32 mouse cellular contexts compared by ENCODE assay signal in the genomic region with DNA sequence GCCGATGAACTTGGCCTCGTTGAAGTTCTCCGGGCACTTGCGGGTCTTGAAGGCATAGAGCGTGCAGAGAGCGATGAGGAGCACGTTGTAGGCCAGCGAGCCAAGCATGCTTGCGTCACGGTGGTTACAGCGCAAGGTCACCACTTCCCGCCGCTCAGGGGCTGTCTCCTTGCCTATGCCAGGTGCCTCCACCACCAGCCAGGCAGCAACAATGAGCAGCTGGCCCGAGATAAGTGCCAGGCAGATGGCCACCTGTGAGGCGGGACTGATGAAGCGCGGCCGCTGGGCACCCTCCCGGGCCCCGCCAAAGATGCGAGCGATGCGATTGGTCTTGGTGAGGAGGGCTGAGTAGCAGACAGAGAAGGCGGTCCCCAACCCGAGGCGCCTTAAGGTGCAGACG. TPM values are rescaled to one million over a fixed set of nuclear protein-coding genes. Genes with fewer than 3 reads are reported as not detected.
DNase-seq lines count a peak whose midpoint lies in the region; ATAC-seq and TF ChIP-seq lines count a peak whose summit lies in the region.
"Had no signal": no experiment of that assay in that cellular context is flagged by ENCODE, and none has a peak within 500 bp of the region (broad histone marks: within the 10 kb centered on the region; RNA-seq: fewer than 3 reads in every experiment).

No protein-coding gene starts in this region.

- WGBS in forebrain, embryonic 10.5 days = 81% methylated on average over 27 of the region's 27 CpGs

- no peak overlapping the region for H3K27ac ChIP-seq in forebrain, embryonic 10.5 days
- H3K27ac ChIP-seq: embryonic facial prominence, embryonic 12.5 days; embryonic facial prominence, embryonic 15.5 days; forebrain, embryonic 12.5 days; forebrain, embryonic 15.5 days; heart, adult 2 months; heart, embryonic 10.5 days; heart, embryonic 13.5 days; hindbrain, embryonic 15.5 days; intestine, embryonic 15.5 days had no signal

- H3K4me1 ChIP-seq in megakaryocyte, embryonic 14.5 days = peaks cover 3% of the 10 kb centered on the region; the same call in 1 of the 2 replicates
- peaks cover 62% of the 10 kb centered on the region for H3K4me1 ChIP-seq in E14TG2a.4 (replicated peaks; ENCODE audit: low read depth, low read length)
- no peaks in the 10 kb centered on the region for H3K4me1 ChIP-seq in forebrain, embryonic 10.5 days
- H3K4me1 ChIP-seq: embryonic facial prominence, embryonic 12.5 days; embryonic facial prominence, embryonic 15.5 days; forebrain, embryonic 12.5 days; forebrain, embryonic 15.5 days; heart, embryonic 10.5 days; heart, embryonic 13.5 days; hindbrain, embryonic 15.5 days; intestine, embryonic 15.5 days had no signal

- ATAC-seq in megakaryocyte, adult 5-6 weeks (ENCODE audit: poor library complexity, severe bottlenecking) = no peak
- ATAC-seq: activated CD4-positive, CD25-positive, alpha-beta regulatory T cell, adult 4 months; forebrain, embryonic 15.5 days; intestine, embryonic 15.5 days had no signal

- TF ChIP-seq CTCF in E14TG2a.4 (conservative IDR thresholded peaks at IDR 0.05; ENCODE audit: low read length) = no peak

- H3K36me3 ChIP-seq in megakaryocyte, embryonic 14.5 days (replicated peaks; ENCODE audit: low read length) = no peaks in the 10 kb centered on the region
- H3K36me3 ChIP-seq in E14TG2a.4 (ENCODE audit: insufficient read depth, low read length) = no peaks in the 10 kb centered on the region
- H3K36me3 ChIP-seq in forebrain, embryonic 10.5 days (replicated peaks) = no peaks in the 10 kb centered on the region
- H3K36me3 ChIP-seq: embryonic facial prominence, embryonic 12.5 days; embryonic facial prominence, embryonic 15.5 days; forebrain, embryonic 12.5 days; forebrain, embryonic 15.5 days; heart, embryonic 10.5 days; heart, embryonic 13.5 days; hindbrain, embryonic 15.5 days; intestine, embryonic 15.5 days had no signal

- peak; percentile 19 to 37 for DNase-seq in cerebellum, postnatal 14 days
- no peak for DNase-seq in cerebellum, adult 11-12 months
- DNase-seq in brain, adult 2 months (ENCODE audit: low read depth, low spot score) = peak; percentile 27
- DNase-seq in lung, postnatal 10 days = no peak
- DNase-seq in forebrain, embryonic 10.5 days (ENCODE audit: extremely low spot score, low spot score) = no peak
- DNase-seq: adrenal gland, adult 8-10 months; adrenal gland, postnatal 25 days; cerebellum, adult 2 months; cerebellum, adult 9-11 months; gastrocnemius, postnatal 36 days; heart, adult 2 months; heart, postnatal 14 days; heart, postnatal 4 days; kidney, adult 11 months had no signal

- H3K4me3 ChIP-seq in megakaryocyte, embryonic 14.5 days (replicated peaks) = peak overlapping the region; percentile 16
- H3K4me3 ChIP-seq in E14TG2a.4 (replicated peaks; ENCODE audit: low read length) = peak overlapping the region; percentile 65
- H3K4me3 ChIP-seq in forebrain, embryonic 10.5 days = no peak overlapping the region
- H3K4me3 ChIP-seq: embryonic facial prominence, embryonic 12.5 days; embryonic facial prominence, embryonic 15.5 days; forebrain, embryonic 12.5 days; forebrain, embryonic 15.5 days; heart, adult 2 months; heart, embryonic 10.5 days; heart, embryonic 13.5 days; hindbrain, embryonic 15.5 days; intestine, embryonic 15.5 days had no signal

- no peaks in the 10 kb centered on the region for H3K9me3 ChIP-seq in megakaryocyte, embryonic 14.5 days
- H3K9me3 ChIP-seq in E14TG2a.4 (ENCODE audit: low read length) = no peaks in the 10 kb centered on the region; the same call in 1 of the 2 replicates
- H3K9me3 ChIP-seq in forebrain, embryonic 10.5 days = no peaks in the 10 kb centered on the region
- H3K9me3 ChIP-seq: embryonic facial prominence, embryonic 12.5 days; embryonic facial prominence, embryonic 15.5 days; forebrain, embryonic 12.5 days; forebrain, embryonic 15.5 days; heart, embryonic 10.5 days; heart, embryonic 13.5 days; hindbrain, embryonic 15.5 days; intestine, embryonic 15.5 days had no signal

- H3K27me3 ChIP-seq in megakaryocyte, embryonic 14.5 days (replicated peaks) = peaks cover 65% of the 10 kb centered on the region
- H3K27me3 ChIP-seq in E14TG2a.4 (ENCODE audit: insufficient read depth, low read length) = peaks cover 69% of the 10 kb centered on the region
- H3K27me3 ChIP-seq in forebrain, embryonic 10.5 days (ENCODE audit: poor library complexity, severe bottlenecking) = peaks cover 8% of the 10 kb centered on the region; the same call in 1 of the 2 replicates
- H3K27me3 ChIP-seq: embryonic facial prominence, embryonic 15.5 days; forebrain, embryonic 12.5 days; forebrain, embryonic 15.5 days; hindbrain, embryonic 15.5 days had no signal

RNA-seq across cellular contexts. Expression of a gene that starts 8.7 kb away (rescaled TPM):
- not detected in 2 replicates for polyA plus RNA-seq in megakaryocyte, embryonic 14.5 days (2012; ENCODE audit: insufficient read depth, low replicate concordance)
- total RNA-seq in megakaryocyte, adult 5-6 weeks (2015) = not detected in 2 replicates
- total RNA-seq in megakaryocyte, adult 5-6 weeks (2017) = not detected in 2 replicates
- 1.1 and 1.3 TPM in 2 replicates for polyA plus RNA-seq in forebrain, embryonic 10.5 days (2016; fragmentation: Nextera tagmentation; extraction: Ambion mirVana)
- total RNA-seq: adrenal gland, adult 8-10 months; adrenal gland, postnatal 25 days; common myeloid progenitor, adult 5-6 weeks; gastrocnemius, adult 8-10 months; gastrocnemius, postnatal 36 days; granulocyte monocyte progenitor cell, adult 5-6 weeks; heart, adult 2 months; heart, postnatal 14 days; heart, postnatal 4 days had no signal
- polyA plus RNA-seq: C2C12; embryonic facial prominence, embryonic 15.5 days; heart, adult 2 months; heart, embryonic 13.5 days; heart, embryonic 16.5 days; intestine, embryonic 15.5 days had no signal

RNA-seq across cellular contexts. Expression of a gene that starts 20.8 kb away (rescaled TPM):
- not detected in 2 replicates for polyA plus RNA-seq in megakaryocyte, embryonic 14.5 days (2012; ENCODE audit: insufficient read depth, low replicate concordance)
- not detected in 2 replicates for total RNA-seq in megakaryocyte, adult 5-6 weeks (2015)
- not detected in 2 replicates for total RNA-seq in megakaryocyte, adult 5-6 weeks (2017)
- polyA plus RNA-seq in forebrain, embryonic 10.5 days (2016; fragmentation: Nextera tagmentation; extraction: Ambion mirVana) = not detected in 2 replicates
- total RNA-seq: adrenal gland, adult 8-10 months; adrenal gland, postnatal 25 days; common myeloid progenitor, adult 5-6 weeks; gastrocnemius, adult 8-10 months; gastrocnemius, postnatal 36 days; granulocyte monocyte progenitor cell, adult 5-6 weeks; heart, adult 2 months; heart, postnatal 14 days; heart, postnatal 4 days had no signal
- polyA plus RNA-seq: activated CD4-positive, CD25-positive, alpha-beta regulatory T cell, adult 4 months; C2C12; cerebellum, adult 2 months; embryonic facial prominence, embryonic 12.5 days; embryonic facial prominence, embryonic 15.5 days; forebrain, embryonic 12.5 days; forebrain, embryonic 15.5 days; heart, adult 2 months; heart, embryonic 10.5 days; heart, embryonic 13.5 days; heart, embryonic 16.5 days; hindbrain, embryonic 11.5 days; hindbrain, embryonic 15.5 days; intestine, embryonic 15.5 days had no signal

RNA-seq across cellular contexts. Expression of a gene that starts 38.5 kb away (rescaled TPM):
- polyA plus RNA-seq in megakaryocyte, embryonic 14.5 days (2012; ENCODE audit: insufficient read depth, low replicate concordance) = 87.2 and 196 TPM in 2 replicates
- 9.6 and 14.1 TPM in 2 replicates for total RNA-seq in megakaryocyte, adult 5-6 weeks (2015)
- 16.3 and 18.3 TPM in 2 replicates for total RNA-seq in megakaryocyte, adult 5-6 weeks (2017)
- 25.6 and 26.5 TPM in 2 replicates for polyA plus RNA-seq in forebrain, embryonic 10.5 days (2016; fragmentation: Nextera tagmentation; extraction: Ambion mirVana)

Comparison
In these comparisons a context has a peak if more than half of its experiments do, and no peak if none do; other contexts are left out.
1. DNase-seq: peak in cerebellum, postnatal 14 days (2 of 2) and brain, adult 2 months (single experiment); none in cerebellum, adult 11-12 months (single experiment), lung, postnatal 10 days (single experiment) and forebrain, embryonic 10.5 days (single experiment).